Mouse (Mus musculus) limb, embryonic 13.5 days (tissue): ENCODE measurements around the gene Myh7. TPM values are rescaled to one million over a fixed set of nuclear protein-coding genes. Genes with fewer than 3 reads are reported as not detected.
"Not testable (repeated sequence)": the region's sequence is repeated elsewhere in the genome, so short reads cannot be mapped to it uniquely, and the experiment has no call there.

Source experiments
- ATAC-seq: fragments of 200-750 bp; cut with Nextera tagmentation; 2 replicates; pipeline ENCODE4 v1.8.0; 2017; ENCODE audit warnings: low read depth, moderate number of reproducible peaks, moderate TSS enrichment; ENCODE audit not compliant: low FRiP score
- H3K27ac ChIP-seq: fragments of 300-500 bp; sonication (generic); 2 replicates; pipeline ENCODE4 v1.5.1; 2015; ENCODE audit warnings: inconsistent platforms, mild to moderate bottlenecking, moderate library complexity
- H3K27me3 ChIP-seq: fragments of 300-500 bp; sonication (generic); 2 replicates; pipeline ENCODE4 v1.6.1; 2015; ENCODE audit warnings: mild to moderate bottlenecking, inconsistent platforms
- H3K36me3 ChIP-seq: fragments of 300-500 bp; sonication (generic); 2 replicates; pipeline ENCODE4 v1.6.1; 2015; ENCODE audit warnings: inconsistent platforms, mild to moderate bottlenecking, moderate library complexity
- H3K4me1 ChIP-seq: fragments of 300-500 bp; sonication (generic); 2 replicates; pipeline ENCODE4 v1.6.1; 2015; ENCODE audit warnings: inconsistent platforms
- H3K4me2 ChIP-seq: fragments of 300-500 bp; sonication (generic); replicated peaks from 2 replicates; pipeline ENCODE4 v1.6.1; 2015; ENCODE audit warnings: inconsistent platforms, mild to moderate bottlenecking, moderate library complexity
- H3K4me3 ChIP-seq: fragments of 300-500 bp; sonication (generic); 2 replicates; pipeline ENCODE4 v1.5.1; 2015; ENCODE audit warnings: moderate library complexity, mild to moderate bottlenecking, inconsistent platforms
- H3K9ac ChIP-seq: fragments of 300-500 bp; sonication (generic); 2 replicates; pipeline ENCODE4 v1.6.1; 2015; ENCODE audit warnings: mild to moderate bottlenecking, inconsistent platforms
- H3K9me3 ChIP-seq: fragments of 300-500 bp; sonication (generic); 2 replicates; pipeline ENCODE4 v1.6.1; 2016; ENCODE audit warnings: inconsistent platforms
- WGBS: fragments of 180-500 bp; shearing (Covaris S2); methylation state at CpG from one replicate; pipeline ENCODE4 v1.1.7; 2015; 5-methylcytosine and 5-hydroxymethylcytosine counted together
- polyA plus RNA-seq: library from polyadenylated mRNA; unstranded; fragments of >200 nt; fragmentation: Nextera tagmentation; extraction: Ambion mirVana; gene quantifications from 2 replicates; pipeline ENCODE4 v1.2.1, GENCODE M21; 2015

Gene Myh7
- polyA plus RNA-seq = 23.8 and 24.9 TPM in 2 replicates

DNA sequence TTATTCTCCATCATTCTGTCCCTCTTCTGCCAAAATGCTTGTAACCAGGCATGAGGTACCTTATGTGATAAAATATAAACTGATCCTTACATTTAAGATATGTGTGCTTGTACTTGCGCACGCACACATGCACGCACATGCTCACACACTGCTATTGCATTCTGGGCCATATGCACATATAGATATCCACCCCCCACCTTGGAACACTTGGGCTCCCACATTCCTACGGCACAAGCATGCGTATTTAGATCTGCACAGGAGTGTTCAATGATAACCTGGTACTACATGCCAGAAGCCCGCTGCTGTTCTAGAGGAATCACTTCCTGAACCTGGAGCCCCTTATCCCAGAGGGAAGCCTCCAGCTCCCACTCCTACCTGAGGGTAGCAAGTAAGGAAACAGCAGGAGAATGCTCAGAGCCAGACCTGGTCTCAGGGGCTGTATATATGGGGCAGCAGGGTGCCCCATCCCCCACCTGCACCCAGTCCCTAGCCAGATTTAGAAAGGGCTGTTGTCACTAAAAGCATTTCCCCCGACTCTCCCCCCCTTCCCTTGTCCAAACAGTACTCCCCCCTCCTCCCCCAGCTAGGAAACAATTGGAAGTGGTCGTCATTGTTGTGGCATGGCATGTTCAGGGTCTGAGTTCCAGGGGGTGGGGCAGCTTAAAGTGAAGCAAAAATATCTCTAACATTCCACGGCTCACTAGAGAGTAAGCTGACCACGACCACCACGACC lies at the start of gene Myh7:
Myh7 (minus strand) TSS at position 491 of the 733 bp plus-strand sequence.
- Histone ChIP-seq H3K27ac (no peak within 1 kb of the TSS), H3K4me2 (no peak within 1 kb of the TSS), H3K9ac (no peak within 1 kb of the TSS), H3K36me3 (no peaks in the 10 kb centered on the region), H3K27me3 (no peaks in the 10 kb centered on the region), H3K4me1 (peaks cover 6% of the 10 kb centered on the region; the same call in 1 of the 2 replicates), H3K9me3 (no peaks in the 10 kb centered on the region), H3K4me3 (no peak within 1 kb of the TSS)
- WGBS = 62% methylated on average over 11 of the region's 11 CpGs
- no peak for ATAC-seq

GRCm38 (mm10) chr14:55043694-55044093 lies 49.3 kb upstream of the Myh7 start:
- not testable (repeated sequence) for H3K36me3 ChIP-seq, H3K9ac ChIP-seq, H3K27ac ChIP-seq, H3K27me3 ChIP-seq, H3K4me2 ChIP-seq, H3K9me3 ChIP-seq, H3K4me1 ChIP-seq, ATAC-seq, H3K4me3 ChIP-seq
- 92% methylated on average over 1 of the region's 2 CpGs for WGBS

GRCm38 (mm10) chr14:55032695-55033225 lies 38.3 kb upstream of the Myh7 start:
- Histone ChIP-seq H3K9me3 (no peaks in the 10 kb centered on the region), H3K4me3 (no peak overlapping the region), H3K4me1 (peaks cover 15% of the 10 kb centered on the region), H3K27me3 (no peaks in the 10 kb centered on the region), H3K9ac (no peak overlapping the region), H3K4me2 (no peak overlapping the region), H3K27ac (no peak overlapping the region), H3K36me3 (no peaks in the 10 kb centered on the region)
- ATAC-seq = no peak
- WGBS = 58% methylated on average over 19 of the region's 19 CpGs

DNA sequence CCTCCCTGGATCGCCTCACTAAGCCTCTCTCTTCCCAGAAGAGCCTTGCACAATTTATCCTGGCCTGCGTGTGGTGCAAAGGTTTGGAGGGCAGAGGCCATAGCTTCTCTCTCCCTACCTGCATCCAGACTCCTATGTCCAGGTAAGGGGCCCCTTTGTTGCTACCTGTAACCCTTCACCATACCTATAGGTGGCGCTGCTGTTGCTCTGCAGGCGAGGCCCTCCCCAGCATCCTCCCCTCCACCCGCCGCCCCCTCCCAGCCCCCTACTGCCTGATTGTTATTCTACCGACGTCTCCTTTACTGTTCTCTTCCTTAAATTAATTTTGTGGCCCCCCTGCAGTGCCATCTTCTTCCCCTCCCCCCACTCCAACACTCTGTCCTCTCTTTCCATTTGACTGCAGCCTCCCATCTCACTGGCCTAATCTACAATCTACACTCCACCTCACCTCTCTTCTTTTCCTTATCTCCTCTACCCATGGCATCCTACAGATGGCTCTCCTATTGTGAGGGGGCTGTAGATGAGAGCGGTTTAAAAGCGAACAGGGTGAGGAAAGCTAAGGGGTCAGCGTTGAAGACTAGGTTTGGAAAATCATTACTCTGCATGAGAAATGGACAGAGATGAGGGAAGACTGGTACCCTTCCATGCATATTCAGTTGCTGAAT lies 34.7 kb upstream of the Myh7 start:
- Histone ChIP-seq H3K4me1 (peaks cover 20% of the 10 kb centered on the region), H3K9ac (no peak overlapping the region), H3K9me3 (no peaks in the 10 kb centered on the region), H3K4me3 (no peak overlapping the region), H3K27me3 (no peaks in the 10 kb centered on the region), H3K4me2 (peak overlapping the region; percentile 41; the same call in 1 of the 2 replicates), H3K27ac (no peak overlapping the region), H3K36me3 (peaks cover 18% of the 10 kb centered on the region)
- 11% methylated on average over 11 of the region's 11 CpGs for WGBS
- ATAC-seq = no peak

DNA sequence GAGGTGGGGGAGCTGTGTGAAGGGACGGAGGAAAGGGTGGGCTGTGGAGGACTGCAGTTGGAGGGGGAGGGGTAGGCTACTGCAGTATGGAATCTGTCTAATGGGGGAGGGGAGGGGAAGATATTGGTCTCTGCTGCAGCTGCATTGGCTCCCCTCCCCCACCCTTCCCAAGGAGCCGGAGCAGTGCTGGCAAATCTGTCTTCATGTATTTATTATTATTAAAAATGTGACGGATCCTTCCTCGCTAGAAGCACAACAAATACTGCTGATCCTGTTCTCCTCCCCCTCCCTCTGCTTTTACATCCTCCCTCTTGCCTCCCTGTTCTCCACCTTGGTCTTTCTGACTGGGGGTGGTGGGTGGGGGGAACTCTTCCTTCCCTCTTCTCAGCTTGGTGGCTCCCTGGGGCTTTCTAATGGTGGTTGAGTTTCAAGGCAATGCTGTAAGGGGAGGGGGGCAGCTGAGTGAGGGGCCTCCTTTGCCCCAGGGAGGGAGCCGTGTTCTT lies 34.0 kb upstream of the Myh7 start:
- Histone ChIP-seq H3K4me3 (no peak overlapping the region), H3K27ac (no peak overlapping the region), H3K9me3 (no peaks in the 10 kb centered on the region), H3K27me3 (no peaks in the 10 kb centered on the region), H3K36me3 (peaks cover 24% of the 10 kb centered on the region), H3K4me1 (peaks cover 20% of the 10 kb centered on the region), H3K4me2 (peak overlapping the region; percentile 41), H3K9ac (0 out of 2 replicates have a peak overlapping the region, but pooled peaks have one; percentile 4)
- 11% methylated on average over 5 of the region's 5 CpGs for WGBS
- ATAC-seq = no peak; the same call in 1 of the 2 replicates

GRCm38 (mm10) chr14:55027653-55028052 lies 33.2 kb upstream of the Myh7 start:
- H3K4me3 ChIP-seq = no peak overlapping the region
- H3K36me3 ChIP-seq = peaks cover 31% of the 10 kb centered on the region
- H3K27me3 ChIP-seq = no peaks in the 10 kb centered on the region
- no peaks in the 10 kb centered on the region for H3K9me3 ChIP-seq
- H3K9ac ChIP-seq = no peak overlapping the region
- WGBS = 30% methylated on average over 6 of the region's 6 CpGs
- H3K4me2 ChIP-seq = no peak overlapping the region
- no peak overlapping the region for H3K27ac ChIP-seq
- no peak for ATAC-seq
- peaks cover 20% of the 10 kb centered on the region for H3K4me1 ChIP-seq

GRCm38 (mm10) chr14:55027251-55027650 lies 32.8 kb upstream of the Myh7 start:
- Histone ChIP-seq H3K4me3 (no peak overlapping the region), H3K27ac (no peak overlapping the region), H3K9me3 (no peaks in the 10 kb centered on the region), H3K4me1 (peaks cover 20% of the 10 kb centered on the region), H3K27me3 (no peaks in the 10 kb centered on the region), H3K4me2 (no peak overlapping the region), H3K36me3 (peaks cover 35% of the 10 kb centered on the region), H3K9ac (no peak overlapping the region)
- ATAC-seq = no peak
- 24% methylated on average over 5 of the region's 5 CpGs for WGBS

- H3K27me3 ChIP-seq = no peaks in the 10 kb centered on the region
- no peak overlapping the region for H3K4me3 ChIP-seq
- 74% methylated on average over 5 of the region's 5 CpGs for WGBS
- no peak for ATAC-seq
- H3K4me2 ChIP-seq = no peak overlapping the region
- no peak overlapping the region for H3K9ac ChIP-seq
- H3K36me3 ChIP-seq = peaks cover 52% of the 10 kb centered on the region
- H3K9me3 ChIP-seq = no peaks in the 10 kb centered on the region
- H3K27ac ChIP-seq = no peak overlapping the region
- peaks cover 20% of the 10 kb centered on the region for H3K4me1 ChIP-seq
Measured at GRCm38 (mm10) chr14:55025527-55025926, 31.1 kb upstream of the Myh7 start.

- ATAC-seq = no peak
- H3K9me3 ChIP-seq = no peaks in the 10 kb centered on the region
- no peak overlapping the region for H3K4me3 ChIP-seq
- no peak overlapping the region for H3K9ac ChIP-seq
- H3K27ac ChIP-seq = no peak overlapping the region
- no peak overlapping the region for H3K4me2 ChIP-seq
- H3K36me3 ChIP-seq = peaks cover 59% of the 10 kb centered on the region
- no peaks in the 10 kb centered on the region for H3K27me3 ChIP-seq
- WGBS = 60% methylated on average over 7 of the region's 7 CpGs
- peaks cover 20% of the 10 kb centered on the region for H3K4me1 ChIP-seq
Measured at GRCm38 (mm10) chr14:55024236-55024635, 29.8 kb upstream of the Myh7 start.

DNA sequence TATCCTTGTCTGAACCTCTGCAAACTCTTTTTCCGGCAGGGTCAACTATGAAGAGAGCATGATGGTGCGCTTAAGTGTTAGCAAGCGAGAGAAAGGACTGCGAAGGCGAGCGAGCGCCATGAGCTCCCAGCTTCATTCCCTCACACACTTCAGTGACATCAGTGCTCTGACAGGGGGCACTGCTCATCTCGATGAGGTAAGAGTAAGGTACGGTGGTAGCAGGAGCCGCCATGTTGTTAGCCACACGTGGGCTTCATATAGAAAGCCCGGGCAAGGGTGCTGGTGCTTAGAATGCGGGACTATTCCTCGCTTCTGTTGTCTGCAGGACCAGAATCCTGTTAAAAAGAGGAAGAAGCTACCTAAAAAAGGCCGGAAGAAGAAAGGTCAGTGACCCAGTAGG lies 28.6 kb upstream of the Myh7 start:
- Histone ChIP-seq H3K4me1 (peaks cover 8% of the 10 kb centered on the region), H3K27ac (no peak overlapping the region), H3K9ac (no peak overlapping the region), H3K36me3 (peaks cover 63% of the 10 kb centered on the region), H3K27me3 (no peaks in the 10 kb centered on the region), H3K9me3 (no peaks in the 10 kb centered on the region), H3K4me2 (no peak overlapping the region), H3K4me3 (no peak overlapping the region)
- WGBS = 94% methylated on average over 15 of the region's 15 CpGs
- no peak for ATAC-seq

- 91% methylated on average over 9 of the region's 9 CpGs for WGBS
- H3K36me3 ChIP-seq = peaks cover 69% of the 10 kb centered on the region
- H3K27me3 ChIP-seq = no peaks in the 10 kb centered on the region
- no peaks in the 10 kb centered on the region for H3K9me3 ChIP-seq
- H3K27ac ChIP-seq = no peak overlapping the region
- peaks cover 11% of the 10 kb centered on the region for H3K4me1 ChIP-seq
- no peak for ATAC-seq
- H3K4me2 ChIP-seq = no peak overlapping the region
- no peak overlapping the region for H3K9ac ChIP-seq
- no peak overlapping the region for H3K4me3 ChIP-seq
Measured at GRCm38 (mm10) chr14:55020394-55020793, 26.0 kb upstream of the Myh7 start.

GRCm38 (mm10) chr14:55016876-55017275 lies 22.4 kb upstream of the Myh7 start:
- Histone ChIP-seq H3K36me3 (peaks cover 36% of the 10 kb centered on the region), H3K27ac (no peak overlapping the region), H3K4me1 (peaks cover 11% of the 10 kb centered on the region), H3K27me3 (no peaks in the 10 kb centered on the region), H3K9ac (no peak overlapping the region), H3K4me2 (no peak overlapping the region), H3K4me3 (no peak overlapping the region), H3K9me3 (no peaks in the 10 kb centered on the region)
- 92% methylated on average over 16 of the region's 16 CpGs for WGBS
- no peak for ATAC-seq
